Mouse (Mus musculus) embryonic fibroblast, embryonic 13.5 days (primary cell): ENCODE measurements around the gene Tmem189.

Experiments
- CTCF ChIP-seq: IDR thresholded peaks from 2 replicates; pipeline ENCODE4 v1.5.1; 2011; ENCODE audit warnings: mild to moderate bottlenecking, control low read depth, low read length, moderate library complexity, borderline replicate concordance; ENCODE audit not compliant: insufficient read depth
- POLR2A ChIP-seq: IDR thresholded peaks from 2 replicates; pipeline ENCODE4 v1.6.1; 2011; ENCODE audit warnings: low read depth, mild to moderate bottlenecking, control low read depth, low read length, moderate library complexity

- no peak for TF ChIP-seq POLR2A
- TF ChIP-seq CTCF, result peak; percentile 81
Observed at GRCm38 (mm10) chr2:167641337-167641736, 48.3 kb downstream of the Tmem189 start.
